Mouse (Mus musculus): ENCODE data around the gene Aak1. TPM values are rescaled to one million over a fixed set of nuclear protein-coding genes. Genes with fewer than 3 reads are reported as not detected.
A peak's percentile ranks its signal among the peaks of the same experiment; 100 is the strongest.
"Not testable (repeated sequence)": the region's sequence is repeated elsewhere in the genome, so short reads cannot be mapped to it uniquely, and the experiment has no call there.

Gene Aak1
- polyA plus RNA-seq, 1 experiment = 24.0 TPM

GRCm38 (mm10) chr6:87042337-87043130 lies 193.2 kb downstream of the Aak1 start, which contains the start of gene Gfpt1:
Gene Gfpt1 (plus strand): TSS chr6:87042846.
- peak within 1 kb of the TSS; percentile 79 for H3K27ac ChIP-seq (ENCODE audit: insufficient read depth, low read depth, low read length)
- peak within 1 kb of the TSS; percentile 80 for H3K4me3 ChIP-seq (ENCODE audit: insufficient read depth, low read length)
- no peak for TF ChIP-seq CTCF (IDR thresholded peaks at IDR 0.05; ENCODE audit: low read depth, low read length)
- no peak for TF ChIP-seq POLR2A (IDR thresholded peaks at IDR 0.05; ENCODE audit: borderline replicate concordance, low read depth, low read length)
- H3K4me1 ChIP-seq (ENCODE audit: control insufficient read depth, insufficient read depth, low read length) = peaks cover 24% of the 10 kb centered on the region

DNA sequence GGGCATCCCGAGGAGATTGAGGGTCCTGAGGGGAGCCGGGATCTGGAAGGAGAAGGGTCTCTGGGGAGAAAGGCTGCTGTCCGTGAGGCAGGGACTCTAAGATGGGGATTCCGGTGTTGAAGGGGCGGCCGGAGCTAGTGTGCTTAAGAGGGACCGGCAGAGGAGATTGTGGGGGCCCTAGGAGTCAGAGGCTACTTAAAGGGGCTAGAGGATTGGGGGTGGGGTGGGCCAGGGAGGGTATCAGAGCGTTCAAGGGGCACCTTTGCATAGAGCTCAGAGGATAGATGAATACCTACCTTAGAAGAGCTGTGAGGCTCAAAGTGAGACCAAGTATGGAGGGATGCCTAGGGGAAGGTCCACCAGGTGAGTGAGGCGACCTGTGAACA lies 193.8 kb downstream of the Aak1 start:
- TF ChIP-seq POLR2A (IDR thresholded peaks at IDR 0.05; ENCODE audit: borderline replicate concordance, low read depth, low read length) = no peak
- no peak for TF ChIP-seq CTCF (IDR thresholded peaks at IDR 0.05; ENCODE audit: low read depth, low read length)
- Histone ChIP-seq H3K4me3 (ENCODE audit: insufficient read depth, low read length) (peak overlapping the region; percentile 80), H3K4me1 (ENCODE audit: control insufficient read depth, insufficient read depth, low read length) (peaks cover 18% of the 10 kb centered on the region), H3K27ac (ENCODE audit: insufficient read depth, low read depth, low read length) (peak overlapping the region; percentile 23; the same call in 1 of the 2 replicates)

DNA sequence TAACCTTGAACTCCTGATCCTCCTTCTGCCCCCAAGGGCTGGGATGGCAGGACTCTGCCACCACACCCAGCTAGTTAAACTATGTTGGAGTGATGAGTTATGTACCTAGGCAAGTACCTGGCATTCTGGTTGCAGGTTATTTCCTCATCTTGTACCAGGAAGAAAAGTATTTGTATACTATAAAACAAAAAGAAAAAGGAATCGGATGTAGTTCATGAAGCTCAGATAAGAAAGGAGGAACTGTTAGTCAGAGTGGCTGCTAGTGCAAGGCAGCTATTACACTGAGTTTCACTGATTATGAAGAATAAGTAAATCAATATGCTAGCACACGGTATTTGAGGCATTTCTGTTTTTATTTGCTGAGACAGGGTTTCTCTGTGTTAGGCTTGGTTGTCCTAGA lies 195.6 kb downstream of the Aak1 start:
- no peak overlapping the region for H3K4me3 ChIP-seq (ENCODE audit: insufficient read depth, low read length)
- peaks cover 21% of the 10 kb centered on the region for H3K4me1 ChIP-seq (ENCODE audit: control insufficient read depth, insufficient read depth, low read length)
- H3K27ac ChIP-seq (ENCODE audit: insufficient read depth, low read depth, low read length) = no peak overlapping the region
- TF ChIP-seq POLR2A (IDR thresholded peaks at IDR 0.05; ENCODE audit: borderline replicate concordance, low read depth, low read length) = no peak
- TF ChIP-seq CTCF (IDR thresholded peaks at IDR 0.05; ENCODE audit: low read depth, low read length) = no peak

- H3K27ac ChIP-seq (ENCODE audit: insufficient read depth, low read depth, low read length) = no peak overlapping the region
- peaks cover 21% of the 10 kb centered on the region for H3K4me1 ChIP-seq (ENCODE audit: control insufficient read depth, insufficient read depth, low read length)
- no peak for TF ChIP-seq CTCF (IDR thresholded peaks at IDR 0.05; ENCODE audit: low read depth, low read length)
- TF ChIP-seq POLR2A (IDR thresholded peaks at IDR 0.05; ENCODE audit: borderline replicate concordance, low read depth, low read length) = no peak
- no peak overlapping the region for H3K4me3 ChIP-seq (ENCODE audit: insufficient read depth, low read length)
Observed at GRCm38 (mm10) chr6:87045507-87045906, 196.2 kb downstream of the Aak1 start.

DNA sequence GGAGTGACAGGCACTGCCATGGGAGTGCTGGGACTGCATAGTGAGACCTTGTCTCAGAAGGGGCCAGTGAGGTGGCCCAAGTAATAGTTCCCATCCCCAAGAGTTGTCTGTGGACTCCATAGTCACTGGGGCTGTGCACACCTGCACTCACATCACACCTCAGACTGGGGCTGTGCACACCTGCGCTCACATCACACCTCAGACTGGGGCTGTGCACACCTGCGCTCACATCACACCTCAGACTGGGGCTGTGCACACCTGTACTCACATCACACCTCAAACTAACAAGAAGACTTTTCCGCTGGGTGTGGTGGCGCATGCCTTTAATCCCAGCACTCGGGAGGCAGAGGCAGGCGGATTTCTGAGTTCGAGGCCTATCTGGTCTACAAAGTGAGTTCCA lies 199.4 kb downstream of the Aak1 start:
- H3K4me3 ChIP-seq (ENCODE audit: insufficient read depth, low read length); H3K27ac ChIP-seq (ENCODE audit: insufficient read depth, low read depth, low read length): not testable (repeated sequence)
- H3K4me1 ChIP-seq (ENCODE audit: control insufficient read depth, insufficient read depth, low read length) = peaks cover 17% of the 10 kb centered on the region

DNA sequence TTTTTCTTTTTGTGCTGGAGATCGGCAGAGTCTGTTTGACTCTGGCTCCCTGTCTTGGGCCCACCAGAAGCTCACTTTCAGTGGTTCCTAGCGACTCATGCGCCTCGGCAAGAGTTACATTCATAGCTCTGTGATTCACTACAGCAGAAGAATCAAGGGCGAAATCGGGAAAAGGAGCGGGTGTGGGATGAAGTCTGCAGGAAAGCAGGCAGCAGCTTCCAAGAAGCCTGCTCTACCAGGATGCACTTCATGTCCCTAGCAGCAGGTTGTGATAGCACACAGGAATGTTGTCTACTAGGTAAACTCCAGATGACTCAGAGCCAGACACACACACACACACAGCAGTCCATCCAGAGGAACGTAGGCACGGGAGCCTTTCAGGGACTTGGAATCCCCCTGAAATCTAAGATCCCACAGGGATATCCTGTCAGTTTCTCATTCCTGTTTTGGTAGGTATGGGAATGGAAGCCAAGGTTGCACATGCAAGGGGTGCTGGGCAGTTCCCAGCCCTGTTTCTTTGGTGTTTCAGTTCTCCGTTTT lies 202.6 kb downstream of the Aak1 start:
- TF ChIP-seq POLR2A (IDR thresholded peaks at IDR 0.05; ENCODE audit: borderline replicate concordance, low read depth, low read length) = no peak
- TF ChIP-seq CTCF (IDR thresholded peaks at IDR 0.05; ENCODE audit: low read depth, low read length) = no peak
- Histone ChIP-seq H3K4me1 (ENCODE audit: control insufficient read depth, insufficient read depth, low read length) (peaks cover 7% of the 10 kb centered on the region), H3K27ac (ENCODE audit: insufficient read depth, low read depth, low read length) (no peak overlapping the region), H3K4me3 (ENCODE audit: insufficient read depth, low read length) (no peak overlapping the region)

Other genes starting within 250 kb of the Aak1 start
- gene Asprv1, start 221.4 kb upstream of the Aak1 start, polyA plus RNA-seq (2012; ENCODE audit: insufficient read depth, insufficient read length, missing spikeins) = not detected in 2 replicates
- gene Mxd1, start 180.4 kb upstream of the Aak1 start, polyA plus RNA-seq (2012; ENCODE audit: insufficient read depth, insufficient read length, missing spikeins) = 19.1 and 25.3 TPM in 2 replicates
- 63.4 and 72.7 TPM in 2 replicates for gene Snrnp27, start 165.0 kb upstream of the Aak1 start, polyA plus RNA-seq (2012; ENCODE audit: insufficient read depth, insufficient read length, missing spikeins)
- 15.6 and 16.3 TPM in 2 replicates for gene Gmcl1, start 116.1 kb upstream of the Aak1 start, polyA plus RNA-seq (2012; ENCODE audit: insufficient read depth, insufficient read length, missing spikeins)
- gene Anxa4, start 55.9 kb upstream of the Aak1 start, polyA plus RNA-seq (2012; ENCODE audit: insufficient read depth, insufficient read length, missing spikeins) = 305 and 317 TPM in 2 replicates
- 69.6 and 75.2 TPM in 2 replicates for gene Nfu1, start 159.7 kb downstream of the Aak1 start, polyA plus RNA-seq (2012; ENCODE audit: insufficient read depth, insufficient read length, missing spikeins)
- gene Gfpt1, start 193.3 kb downstream of the Aak1 start, polyA plus RNA-seq (2012; ENCODE audit: insufficient read depth, insufficient read length, missing spikeins) = 14.4 and 14.6 TPM in 2 replicates

Data from bone marrow macrophage, adult 2 months (primary cell).